ENCODE assay signal across 7 mouse cellular contexts in the genomic region with DNA sequence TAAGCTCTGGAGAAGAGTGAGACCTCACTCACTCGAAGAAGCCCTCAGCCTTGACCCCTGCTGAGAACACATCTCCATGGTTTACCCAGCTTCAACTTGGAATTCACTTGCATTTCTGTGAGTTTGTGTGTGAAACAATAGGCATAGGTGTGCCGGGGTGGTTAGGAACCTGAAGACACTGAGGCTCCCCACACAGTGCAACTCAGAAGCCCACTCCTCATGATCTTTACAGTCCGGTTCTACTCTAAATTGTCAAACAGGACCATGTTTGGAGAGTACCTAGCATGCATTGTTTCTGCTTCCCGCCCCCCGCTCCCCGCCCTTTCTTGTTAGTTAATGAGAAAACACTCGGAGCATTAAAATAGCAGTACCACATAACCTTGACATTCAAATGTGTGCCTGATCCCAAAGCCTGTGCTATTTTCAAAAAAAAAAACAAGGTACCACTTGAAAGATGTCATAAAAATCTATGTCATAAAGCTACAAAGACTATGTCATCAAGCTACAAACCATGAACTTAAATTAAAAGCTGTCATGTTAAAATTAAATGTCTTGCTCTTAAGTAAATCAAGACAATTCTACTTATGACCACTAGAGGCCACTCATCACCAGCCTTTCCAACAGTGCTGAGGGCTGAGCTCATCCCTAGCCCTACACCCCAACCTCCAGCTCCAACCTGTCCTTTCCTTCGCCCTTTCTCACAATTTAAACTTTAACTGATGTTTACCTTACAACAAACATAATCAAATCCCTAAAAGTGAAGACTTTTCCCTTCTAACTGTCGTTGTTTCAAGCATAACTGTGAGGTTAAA. TPM values are rescaled to one million over a fixed set of nuclear protein-coding genes. Genes with fewer than 3 reads are reported as not detected.
DNase-seq lines count a peak whose midpoint lies in the region; ATAC-seq and TF ChIP-seq lines count a peak whose summit lies in the region.

No protein-coding gene starts in this region.

- no peak overlapping the region for H3K4me2 ChIP-seq in forebrain, embryonic 16.5 days (ENCODE audit: low read length)
- no peak overlapping the region for H3K4me2 ChIP-seq in neural tube, embryonic 12.5 days (replicated peaks)

- no peaks in the 10 kb centered on the region for H3K4me1 ChIP-seq in forebrain, embryonic 16.5 days (replicated peaks; ENCODE audit: control insufficient read depth, insufficient read depth, low read length)
- no peaks in the 10 kb centered on the region for H3K4me1 ChIP-seq in neural tube, embryonic 12.5 days

- TF ChIP-seq CTCF in Patski (IDR thresholded peaks at IDR 0.05) = peak; percentile 91

- CTCF ChIA-PET in Patski (lab: Charles Lee) = interaction anchor here (1.0 to 4.2 kb wide), 26 partner anchors 8 to 463 kb away, joined by 3 to 49 read pairs (median 4); a partner anchor contains a TSS

- peak; percentile 93 for ATAC-seq in Patski
- peak; percentile 84 for ATAC-seq in forebrain, embryonic 16.5 days
- peak; percentile 53; the same call in 1 of the 2 replicates for ATAC-seq in neural tube, embryonic 12.5 days (ENCODE audit: low FRiP score, low read depth)

- no peak overlapping the region for H3K4me3 ChIP-seq in forebrain, embryonic 16.5 days (replicated peaks; ENCODE audit: low read length)
- no peak overlapping the region for H3K4me3 ChIP-seq in neural tube, embryonic 12.5 days

- H3K27me3 ChIP-seq in Patski = no peaks in the 10 kb centered on the region
- H3K27me3 ChIP-seq in forebrain, embryonic 16.5 days (replicated peaks; ENCODE audit: control insufficient read depth, insufficient read depth, low read length) = no peaks in the 10 kb centered on the region
- no peaks in the 10 kb centered on the region for H3K27me3 ChIP-seq in neural tube, embryonic 12.5 days (replicated peaks)

- H3K36me3 ChIP-seq in forebrain, embryonic 16.5 days (ENCODE audit: control insufficient read depth, insufficient read depth) = no peaks in the 10 kb centered on the region
- H3K36me3 ChIP-seq in neural tube, embryonic 12.5 days = no peaks in the 10 kb centered on the region

- in situ Hi-C loops in Patski (cut with MboI; ENCODE audit: low pct_unique_long_range_greater_than_20kb) = loop anchor here (10.0 to 25.0 kb wide), 2 partner anchors 100 to 1262 kb away; no protein-coding TSS in a partner anchor

- H3K9me3 ChIP-seq in forebrain, embryonic 16.5 days (ENCODE audit: control insufficient read depth, low read length) = no peaks in the 10 kb centered on the region
- no peaks in the 10 kb centered on the region for H3K9me3 ChIP-seq in neural tube, embryonic 12.5 days

- WGBS in forebrain, embryonic 16.5 days = 43% methylated on average over 9 of the region's 9 CpGs
- WGBS in neural tube, embryonic 12.5 days = 54% methylated on average over 9 of the region's 9 CpGs

- POLR2A ChIA-PET in Patski (lab: Charles Lee) = interaction anchor here (1.3 kb wide), 1 partner anchor 94 kb away, joined by 7 read pairs; no protein-coding TSS in a partner anchor

- no peak overlapping the region for H3K27ac ChIP-seq in forebrain, embryonic 16.5 days (ENCODE audit: low read length)
- no peak overlapping the region for H3K27ac ChIP-seq in neural tube, embryonic 12.5 days

- DNase-seq in right cerebral cortex, postnatal 14 days = peak; percentile 14
- no peak for DNase-seq in right cerebral cortex, postnatal 36 days (ENCODE audit: low spot score in 2 of 2)
- DNase-seq in Patski (ENCODE audit: low read depth, low spot score) = no peak
- peak; percentile 50 to 58 for DNase-seq in cerebellum, adult 18-20 months
- peak; percentile 16 to 29 for DNase-seq in kidney, postnatal 4 days

- H3K9ac ChIP-seq in forebrain, embryonic 16.5 days (replicated peaks; ENCODE audit: low read depth, low read length) = no peak overlapping the region
- no peak overlapping the region for H3K9ac ChIP-seq in neural tube, embryonic 12.5 days

RNA-seq across cellular contexts. Expression of a gene that starts 19.8 kb away (rescaled TPM):
- 19.1 TPM for polyA plus RNA-seq in Patski (2021)
- polyA plus RNA-seq in forebrain, embryonic 16.5 days (2015; fragmentation: Nextera tagmentation; extraction: Ambion mirVana) = 16.6 and 17.1 TPM in 2 replicates
- 7.3 and 8.4 TPM in 2 replicates for polyA plus RNA-seq in neural tube, embryonic 12.5 days (2016; fragmentation: Nextera tagmentation; extraction: Ambion mirVana)

RNA-seq across cellular contexts. Expression of a gene that starts 24.7 kb away (rescaled TPM):
- 53.9 TPM for polyA plus RNA-seq in Patski (2021)
- 73.3 and 75.6 TPM in 2 replicates for polyA plus RNA-seq in forebrain, embryonic 16.5 days (2015; fragmentation: Nextera tagmentation; extraction: Ambion mirVana)
- 67.1 and 71.3 TPM in 2 replicates for polyA plus RNA-seq in neural tube, embryonic 12.5 days (2016; fragmentation: Nextera tagmentation; extraction: Ambion mirVana)

Comparison
In these comparisons a context has a peak if more than half of its experiments do, and no peak if none do; other contexts are left out.
1. DNase-seq: peak in right cerebral cortex, postnatal 14 days (single experiment), cerebellum, adult 18-20 months (2 of 2) and kidney, postnatal 4 days (2 of 2); none in right cerebral cortex, postnatal 36 days (0 of 2) and Patski (single experiment).
2. Peak in every context shown above with its lines, with median percentiles within 50 percentile points of each other: ATAC-seq.